Mouse (Mus musculus): ENCODE data around the gene Gal3st2.
"Not testable (repeated sequence)": the region's sequence is repeated elsewhere in the genome, so short reads cannot be mapped to it uniquely, and the experiment has no call there.

Gene Gal3st2

GRCm38 (mm10) chr1:93861048-93861447, at the start of gene Gal3st2:
Gene Gal3st2 (plus strand): TSS chr1:93861306.
- DNase-seq (ENCODE audit: low read depth), result not testable (repeated sequence)

- no peak for DNase-seq (ENCODE audit: low read depth)
Measured at GRCm38 (mm10) chr1:93811495-93812039, 49.5 kb upstream of the Gal3st2 start.

- no peak for DNase-seq (ENCODE audit: low read depth)
Measured at GRCm38 (mm10) chr1:93817823-93818532, 43.1 kb upstream of the Gal3st2 start.

- DNase-seq (ENCODE audit: low read depth), result no peak
Measured at GRCm38 (mm10) chr1:93818722-93819121, 42.4 kb upstream of the Gal3st2 start.

GRCm38 (mm10) chr1:93823796-93824495, 37.2 kb upstream of the Gal3st2 start:
- no peak for DNase-seq (ENCODE audit: low read depth)

GRCm38 (mm10) chr1:93824609-93825008, 36.5 kb upstream of the Gal3st2 start, which contains the start of gene D2hgdh:
Gene D2hgdh (plus strand): TSS chr1:93824909.
- DNase-seq (ENCODE audit: low read depth), result no peak

- DNase-seq (ENCODE audit: low read depth), result peak; percentile 100
Measured at GRCm38 (mm10) chr1:93825105-93825674, 35.9 kb upstream of the Gal3st2 start.

GRCm38 (mm10) chr1:93825771-93826539, 35.2 kb upstream of the Gal3st2 start:
- DNase-seq (ENCODE audit: low read depth), result peak; percentile 13

GRCm38 (mm10) chr1:93826540-93826835, 34.6 kb upstream of the Gal3st2 start:
- no peak for DNase-seq (ENCODE audit: low read depth)

GRCm38 (mm10) chr1:93832754-93833360, 28.2 kb upstream of the Gal3st2 start:
- DNase-seq (ENCODE audit: low read depth), result peak; percentile 28

- no peak for DNase-seq (ENCODE audit: low read depth)
Measured at GRCm38 (mm10) chr1:93834671-93835150, 26.4 kb upstream of the Gal3st2 start.

- DNase-seq (ENCODE audit: low read depth), result no peak
Measured at GRCm38 (mm10) chr1:93835211-93835610, 25.9 kb upstream of the Gal3st2 start.

- no peak for DNase-seq (ENCODE audit: low read depth)
Measured at GRCm38 (mm10) chr1:93835876-93836531, 25.1 kb upstream of the Gal3st2 start.

- no peak for DNase-seq (ENCODE audit: low read depth)
Measured at GRCm38 (mm10) chr1:93836532-93836913, 24.6 kb upstream of the Gal3st2 start.

GRCm38 (mm10) chr1:93837335-93837734, 23.8 kb upstream of the Gal3st2 start:
- DNase-seq (ENCODE audit: low read depth), result no peak

- DNase-seq (ENCODE audit: low read depth), result not testable (repeated sequence)
Measured at GRCm38 (mm10) chr1:93838569-93838968, 22.5 kb upstream of the Gal3st2 start.

GRCm38 (mm10) chr1:93845766-93846366, 15.2 kb upstream of the Gal3st2 start:
- not testable (repeated sequence) for DNase-seq (ENCODE audit: low read depth)

- DNase-seq (ENCODE audit: low read depth), result not testable (repeated sequence)
Measured at GRCm38 (mm10) chr1:93855790-93856189, 5.3 kb upstream of the Gal3st2 start.

- DNase-seq (ENCODE audit: low read depth), result no peak
Measured at GRCm38 (mm10) chr1:93857370-93857769, 3.7 kb upstream of the Gal3st2 start.

GRCm38 (mm10) chr1:93857991-93858390, 3.1 kb upstream of the Gal3st2 start:
- no peak for DNase-seq (ENCODE audit: low read depth)

GRCm38 (mm10) chr1:93859619-93860018, 1.5 kb upstream of the Gal3st2 start:
- DNase-seq (ENCODE audit: low read depth), result no peak

Data from naive thymus-derived CD4-positive, alpha-beta T cell, adult 2 months (primary cell).